Mouse (Mus musculus): ENCODE data around the gene Ms4a12. TPM values are rescaled to one million over a fixed set of nuclear protein-coding genes. Genes with fewer than 3 reads are reported as not detected.

The Ms4a12 gene
- polyA plus RNA-seq, 1 experiment: not detected

DNA sequence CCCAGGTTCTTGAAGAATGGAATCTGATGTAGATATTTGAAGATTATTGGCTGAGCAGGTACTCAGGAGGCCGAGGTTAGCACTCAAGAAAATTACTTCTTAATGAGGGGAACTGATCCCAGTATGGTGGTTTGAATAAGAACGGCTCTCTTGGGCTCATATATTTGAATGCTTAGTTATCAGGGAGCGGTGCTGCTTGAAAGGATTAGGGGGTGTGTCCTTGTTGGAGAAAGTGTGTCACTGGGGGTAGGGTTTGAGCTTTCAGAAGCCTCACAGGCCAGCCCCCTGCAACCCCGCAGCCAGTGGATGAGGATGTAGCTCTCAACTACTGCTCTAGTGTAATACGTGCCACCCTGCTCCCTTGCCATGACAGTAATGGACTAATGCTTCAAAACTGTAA is 10.3 kb upstream of the Ms4a12 start:
- Histone ChIP-seq H3K4me3 (ENCODE audit: insufficient read depth, low read length) (no peak overlapping the region), H3K27ac (ENCODE audit: insufficient read depth, low read depth, low read length) (no peak overlapping the region), H3K4me1 (ENCODE audit: control insufficient read depth, insufficient read depth, low read length) (peaks cover 32% of the 10 kb centered on the region)
- TF ChIP-seq CTCF (IDR thresholded peaks at IDR 0.05; ENCODE audit: low read depth, low read length): no peak
- no peak for TF ChIP-seq POLR2A (IDR thresholded peaks at IDR 0.05; ENCODE audit: borderline replicate concordance, low read depth, low read length)

GRCm38 (mm10) chr19:11235820-11236219 is 3.6 kb upstream of the Ms4a12 start:
- TF ChIP-seq POLR2A (IDR thresholded peaks at IDR 0.05; ENCODE audit: borderline replicate concordance, low read depth, low read length): no peak
- TF ChIP-seq CTCF (IDR thresholded peaks at IDR 0.05; ENCODE audit: low read depth, low read length): no peak

DNA sequence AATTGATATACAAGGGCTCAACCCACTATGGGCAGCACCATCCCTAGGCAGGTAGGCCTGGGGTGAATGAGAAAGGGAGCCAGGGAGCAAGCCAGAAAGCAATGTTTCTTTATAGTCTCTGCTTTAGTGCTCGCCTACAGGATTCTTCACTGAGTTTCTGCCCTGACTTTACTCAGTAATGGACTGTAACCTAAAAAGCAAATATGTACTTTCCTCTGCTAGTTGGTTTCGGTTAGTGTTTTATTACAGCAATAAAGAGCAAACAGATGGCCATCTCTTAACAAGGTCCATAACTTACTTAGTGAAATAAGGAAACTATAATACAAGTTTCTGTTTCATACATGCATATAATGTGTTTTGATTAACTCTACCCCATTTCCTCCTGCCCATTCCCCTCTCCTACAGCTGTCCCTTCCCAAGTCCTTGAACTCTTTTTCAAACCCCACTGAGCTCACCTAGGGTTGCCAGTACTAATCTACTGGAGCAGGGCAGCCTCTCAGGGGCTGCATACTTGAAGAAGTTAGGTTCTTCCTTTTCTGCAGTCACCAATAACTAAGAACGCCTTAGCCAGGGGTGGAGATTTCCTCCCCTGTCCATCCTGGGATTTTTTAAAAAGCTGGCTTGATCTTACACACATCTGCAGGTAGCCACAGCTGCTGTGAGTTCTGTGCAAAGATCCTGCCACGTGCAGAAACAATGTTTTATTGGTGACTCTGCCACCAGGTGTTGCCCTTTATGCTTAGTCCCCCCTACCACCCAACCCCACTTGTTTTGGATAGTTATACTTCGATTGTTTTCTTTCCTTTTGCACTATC is 2.9 kb upstream of the Ms4a12 start:
- H3K27ac ChIP-seq (ENCODE audit: insufficient read depth, low read depth, low read length): no peak overlapping the region
- H3K4me3 ChIP-seq (ENCODE audit: insufficient read depth, low read length): no peak overlapping the region
- TF ChIP-seq CTCF (IDR thresholded peaks at IDR 0.05; ENCODE audit: low read depth, low read length) (no peak), POLR2A (IDR thresholded peaks at IDR 0.05; ENCODE audit: borderline replicate concordance, low read depth, low read length) (no peak)
- H3K4me1 ChIP-seq (ENCODE audit: control insufficient read depth, insufficient read depth, low read length): peaks cover 35% of the 10 kb centered on the region

More at GRCm38 (mm10) chr19:11235820-11236219, 3.6 kb upstream of the Ms4a12 start:
- H3K27ac ChIP-seq (ENCODE audit: insufficient read depth, low read depth, low read length): no peak overlapping the region
- H3K4me1 ChIP-seq (ENCODE audit: control insufficient read depth, insufficient read depth, low read length): peaks cover 35% of the 10 kb centered on the region
- no peak overlapping the region for H3K4me3 ChIP-seq (ENCODE audit: insufficient read depth, low read length)

GRCm38 (mm10) chr19:11234244-11234643 is 2.0 kb upstream of the Ms4a12 start:
- TF ChIP-seq POLR2A (IDR thresholded peaks at IDR 0.05; ENCODE audit: borderline replicate concordance, low read depth, low read length) (no peak), CTCF (IDR thresholded peaks at IDR 0.05; ENCODE audit: low read depth, low read length) (no peak)
- Histone ChIP-seq H3K4me1 (ENCODE audit: control insufficient read depth, insufficient read depth, low read length) (peaks cover 34% of the 10 kb centered on the region), H3K4me3 (ENCODE audit: insufficient read depth, low read length) (no peak overlapping the region), H3K27ac (ENCODE audit: insufficient read depth, low read depth, low read length) (peak overlapping the region; percentile 24; the same call in 1 of the 2 replicates)

GRCm38 (mm10) chr19:11196546-11196945 is 35.7 kb downstream of the Ms4a12 start, which contains the start of gene Ms4a13:
TSS of gene Ms4a13 (minus strand) at chr19:11196737.
- Histone ChIP-seq H3K27ac (ENCODE audit: insufficient read depth, low read depth, low read length) (no peak within 1 kb of the TSS), H3K4me3 (ENCODE audit: insufficient read depth, low read length) (no peak within 1 kb of the TSS), H3K4me1 (ENCODE audit: control insufficient read depth, insufficient read depth, low read length) (peaks cover 2% of the 10 kb centered on the region; the same call in 1 of the 2 replicates)
- TF ChIP-seq CTCF (IDR thresholded peaks at IDR 0.05; ENCODE audit: low read depth, low read length) (no peak), POLR2A (IDR thresholded peaks at IDR 0.05; ENCODE audit: borderline replicate concordance, low read depth, low read length) (no peak)

- Histone ChIP-seq H3K4me1 (ENCODE audit: control insufficient read depth, insufficient read depth, low read length) (peaks cover 6% of the 10 kb centered on the region), H3K4me3 (ENCODE audit: insufficient read depth, low read length) (no peak overlapping the region), H3K27ac (ENCODE audit: insufficient read depth, low read depth, low read length) (no peak overlapping the region)
- TF ChIP-seq CTCF (IDR thresholded peaks at IDR 0.05; ENCODE audit: low read depth, low read length) (no peak), POLR2A (IDR thresholded peaks at IDR 0.05; ENCODE audit: borderline replicate concordance, low read depth, low read length) (no peak)
These were observed 39.7 kb downstream of the Ms4a12 start for GRCm38 (mm10) chr19:11192552-11192951.

DNA sequence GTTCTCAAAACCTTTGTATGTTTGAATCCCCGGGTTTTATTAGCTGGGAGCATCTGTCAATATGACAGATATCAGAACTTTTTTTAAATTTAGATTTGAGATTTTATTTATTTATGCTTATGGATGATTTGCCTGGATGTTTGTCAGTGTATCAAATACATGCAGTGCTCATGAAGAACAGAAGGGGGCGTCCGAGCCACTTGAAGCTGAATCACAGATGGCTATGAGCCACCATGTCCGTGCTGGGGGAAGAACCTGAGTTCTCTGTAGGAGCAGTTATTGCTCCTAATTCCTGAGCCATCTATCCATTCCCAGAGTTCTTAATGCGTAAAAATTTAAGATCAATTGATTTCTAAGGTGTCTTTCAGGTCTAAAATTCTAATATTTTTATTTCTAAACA is 48.1 kb downstream of the Ms4a12 start:
- TF ChIP-seq CTCF (IDR thresholded peaks at IDR 0.05; ENCODE audit: low read depth, low read length): peak; percentile 63
- no peak for TF ChIP-seq POLR2A (IDR thresholded peaks at IDR 0.05; ENCODE audit: borderline replicate concordance, low read depth, low read length)
- Histone ChIP-seq H3K27ac (ENCODE audit: insufficient read depth, low read depth, low read length) (no peak overlapping the region), H3K4me1 (ENCODE audit: control insufficient read depth, insufficient read depth, low read length) (no peaks in the 10 kb centered on the region), H3K4me3 (ENCODE audit: insufficient read depth, low read length) (no peak overlapping the region)

- Histone ChIP-seq H3K4me3 (ENCODE audit: insufficient read depth, low read length) (no peak overlapping the region), H3K27ac (ENCODE audit: insufficient read depth, low read depth, low read length) (no peak overlapping the region), H3K4me1 (ENCODE audit: control insufficient read depth, insufficient read depth, low read length) (no peaks in the 10 kb centered on the region)
- no peak for TF ChIP-seq POLR2A (IDR thresholded peaks at IDR 0.05; ENCODE audit: borderline replicate concordance, low read depth, low read length)
- TF ChIP-seq CTCF (IDR thresholded peaks at IDR 0.05; ENCODE audit: low read depth, low read length): no peak
These were observed 54.8 kb downstream of the Ms4a12 start for GRCm38 (mm10) chr19:11177464-11177863.

DNA sequence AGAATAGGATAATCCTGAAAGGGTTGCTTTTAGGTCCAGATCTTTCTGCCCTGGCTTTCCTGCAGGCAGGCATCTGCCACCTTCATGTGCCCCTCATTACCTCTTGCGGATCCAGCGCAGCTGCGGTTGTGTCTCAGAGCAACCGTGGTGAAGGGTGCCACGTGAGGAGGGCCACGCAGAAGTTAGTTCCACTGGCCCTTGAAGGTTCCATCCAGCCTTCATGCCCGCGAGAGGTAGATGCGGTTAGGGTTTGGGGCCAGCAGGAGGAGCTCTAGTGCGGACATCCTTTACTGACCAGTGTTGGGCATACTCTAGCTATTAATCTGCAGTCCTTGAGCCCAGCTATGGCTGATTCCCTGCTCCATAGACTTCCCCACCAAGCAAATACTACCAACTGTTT is 67.1 kb downstream of the Ms4a12 start, which contains the start of gene 1700025F22Rik:
TSS of gene 1700025F22Rik (minus strand) at position 149 of the 400 bp plus-strand sequence.
- Histone ChIP-seq H3K4me1 (ENCODE audit: control insufficient read depth, insufficient read depth, low read length) (no peaks in the 10 kb centered on the region), H3K27ac (ENCODE audit: insufficient read depth, low read depth, low read length) (no peak within 1 kb of the TSS), H3K4me3 (ENCODE audit: insufficient read depth, low read length) (no peak within 1 kb of the TSS)
- peak; percentile 20; the same call in 1 of the 2 replicates for TF ChIP-seq CTCF (IDR thresholded peaks at IDR 0.05; ENCODE audit: low read depth, low read length)
- no peak for TF ChIP-seq POLR2A (IDR thresholded peaks at IDR 0.05; ENCODE audit: borderline replicate concordance, low read depth, low read length)

Other genes with a start within 250 kb of the Ms4a12 start
- not detected in 2 replicates for gene Ms4a15, start 239.2 kb downstream of the Ms4a12 start, polyA plus RNA-seq (2012; ENCODE audit: insufficient read depth, insufficient read length, missing spikeins)
- gene Ms4a18, start 214.4 kb downstream of the Ms4a12 start, polyA plus RNA-seq (2012; ENCODE audit: insufficient read depth, insufficient read length, missing spikeins): not detected in 2 replicates
- not detected in 2 replicates for gene Ms4a8a, start 151.3 kb downstream of the Ms4a12 start, polyA plus RNA-seq (2012; ENCODE audit: insufficient read depth, insufficient read length, missing spikeins)
- gene 1700017D01Rik, start 101.6 kb downstream of the Ms4a12 start, polyA plus RNA-seq (2012; ENCODE audit: insufficient read depth, insufficient read length, missing spikeins): not detected in 2 replicates
- not detected in 2 replicates for gene 1700025F22Rik, start 67.1 kb downstream of the Ms4a12 start, polyA plus RNA-seq (2012; ENCODE audit: insufficient read depth, insufficient read length, missing spikeins)
- gene Ms4a13, start 35.7 kb downstream of the Ms4a12 start, polyA plus RNA-seq (2012; ENCODE audit: insufficient read depth, insufficient read length, missing spikeins): not detected in 2 replicates
- not detected in 2 replicates for gene Ms4a1, start 33.8 kb upstream of the Ms4a12 start, polyA plus RNA-seq (2012; ENCODE audit: insufficient read depth, insufficient read length, missing spikeins)
- not detected in 2 replicates for gene Ms4a5, start 51.4 kb upstream of the Ms4a12 start, polyA plus RNA-seq (2012; ENCODE audit: insufficient read depth, insufficient read length, missing spikeins)
- 136 and 161 TPM in 2 replicates for gene Ms4a14, start 82.0 kb upstream of the Ms4a12 start, polyA plus RNA-seq (2012; ENCODE audit: insufficient read depth, insufficient read length, missing spikeins)
- 2,313 and 2,384 TPM in 2 replicates for gene Ms4a7, start 103.7 kb upstream of the Ms4a12 start, polyA plus RNA-seq (2012; ENCODE audit: insufficient read depth, insufficient read length, missing spikeins)
- gene Ms4a4a, start 143.1 kb upstream of the Ms4a12 start, polyA plus RNA-seq (2012; ENCODE audit: insufficient read depth, insufficient read length, missing spikeins): 434 TPM in 2 replicates
- 49.2 and 54.0 TPM in 2 replicates for gene Ms4a4c, start 172.3 kb upstream of the Ms4a12 start, polyA plus RNA-seq (2012; ENCODE audit: insufficient read depth, insufficient read length, missing spikeins)
- gene Ms4a4b, start 211.1 kb upstream of the Ms4a12 start, polyA plus RNA-seq (2012; ENCODE audit: insufficient read depth, insufficient read length, missing spikeins): 5.6 and 8.4 TPM in 2 replicates
- gene Ms4a6c, start 236.9 kb upstream of the Ms4a12 start, polyA plus RNA-seq (2012; ENCODE audit: insufficient read depth, insufficient read length, missing spikeins): 610 and 628 TPM in 2 replicates